Mouse (Mus musculus): ENCODE measurements around the gene Mrc2.

Gene Mrc2

DNA sequence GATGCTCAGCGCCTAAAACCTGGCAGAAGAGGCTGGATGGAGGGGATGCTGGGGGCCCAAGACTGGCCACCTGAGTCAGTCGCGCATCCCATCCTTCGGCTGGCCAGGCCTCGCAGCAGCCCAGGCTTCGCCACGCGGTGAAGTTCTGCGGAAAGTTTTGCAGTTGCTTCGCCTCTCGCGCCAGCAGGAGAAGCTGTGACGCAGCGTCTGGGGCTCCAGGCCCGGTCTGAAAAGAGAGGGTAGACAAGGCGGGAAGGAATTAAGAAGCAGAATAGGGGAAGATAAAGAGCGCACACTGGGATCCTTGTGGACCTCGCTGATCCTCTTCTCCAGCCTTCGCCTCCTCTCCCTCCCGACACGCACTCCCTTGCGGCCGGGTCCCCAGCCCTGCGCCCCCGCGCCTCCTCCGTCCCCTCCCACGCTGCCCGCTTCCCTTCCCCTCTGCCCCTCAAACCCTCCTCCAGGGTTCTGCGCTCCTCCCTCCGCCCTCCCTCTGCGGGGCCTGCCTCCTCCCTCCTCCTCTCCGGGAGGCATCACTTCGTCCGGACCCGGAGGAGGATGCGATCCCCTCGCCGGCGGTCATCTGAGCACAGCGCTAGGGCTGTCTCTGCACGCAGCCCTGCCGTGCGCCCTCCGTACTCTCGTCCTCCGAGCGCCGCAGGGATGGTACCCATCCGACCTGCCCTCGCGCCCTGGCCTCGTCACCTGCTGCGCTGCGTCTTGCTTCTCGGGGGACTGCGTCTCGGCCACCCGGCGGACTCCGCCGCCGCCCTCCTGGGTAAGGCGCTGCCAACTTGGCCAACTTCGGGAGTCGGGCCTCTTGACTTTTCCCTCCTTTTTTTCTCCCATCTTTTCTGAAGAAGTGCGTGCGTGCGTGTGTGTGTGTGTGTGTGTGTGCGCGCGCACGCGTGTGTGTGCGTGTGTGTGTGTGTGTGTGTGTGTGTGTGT is at the start of gene Mrc2:
Mrc2 (plus strand) TSS at position 520 of the 948 bp plus-strand sequence.
- DNase-seq (ENCODE audit: extremely low read depth, low read depth), result no peak

DNA sequence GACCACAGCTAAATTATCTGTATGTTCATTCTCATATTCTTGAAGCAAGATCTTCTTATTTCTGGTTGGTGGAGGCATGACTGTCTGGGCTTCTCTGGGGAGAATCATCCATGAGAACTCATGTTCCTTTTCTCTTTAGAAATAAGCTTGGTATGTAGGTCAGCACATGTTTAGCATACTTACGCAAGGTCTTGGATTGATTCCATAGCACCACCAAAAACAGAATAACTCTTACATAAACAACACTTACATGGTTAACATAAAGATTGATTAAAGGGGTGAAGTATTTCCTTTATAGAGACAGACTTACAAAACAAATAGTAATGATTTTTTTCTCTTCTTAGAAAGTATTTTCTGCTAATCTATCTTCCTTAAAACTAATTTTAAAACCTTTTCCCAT is 46.1 kb upstream of the Mrc2 start:
- no peak for DNase-seq (ENCODE audit: extremely low read depth, low read depth)

DNA sequence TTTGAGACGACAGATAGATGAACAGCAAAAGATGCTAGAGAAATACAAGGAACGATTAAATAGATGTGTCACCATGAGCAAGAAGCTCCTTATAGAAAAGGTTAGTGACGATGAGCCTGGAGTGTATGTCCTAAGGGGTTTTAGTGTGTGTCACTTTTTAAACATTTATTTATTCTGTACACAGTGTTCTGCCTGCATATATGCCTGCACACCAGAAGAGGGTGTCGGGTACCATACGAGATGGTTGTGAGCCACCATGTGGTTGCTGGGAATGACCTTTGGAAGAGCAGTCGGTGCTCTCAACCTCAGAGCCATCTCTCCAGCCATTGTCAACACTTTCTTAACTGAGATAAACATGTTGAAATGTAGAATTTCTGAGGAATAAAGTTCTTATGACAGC is 45.7 kb upstream of the Mrc2 start:
- DNase-seq (ENCODE audit: extremely low read depth, low read depth), result no peak

DNA sequence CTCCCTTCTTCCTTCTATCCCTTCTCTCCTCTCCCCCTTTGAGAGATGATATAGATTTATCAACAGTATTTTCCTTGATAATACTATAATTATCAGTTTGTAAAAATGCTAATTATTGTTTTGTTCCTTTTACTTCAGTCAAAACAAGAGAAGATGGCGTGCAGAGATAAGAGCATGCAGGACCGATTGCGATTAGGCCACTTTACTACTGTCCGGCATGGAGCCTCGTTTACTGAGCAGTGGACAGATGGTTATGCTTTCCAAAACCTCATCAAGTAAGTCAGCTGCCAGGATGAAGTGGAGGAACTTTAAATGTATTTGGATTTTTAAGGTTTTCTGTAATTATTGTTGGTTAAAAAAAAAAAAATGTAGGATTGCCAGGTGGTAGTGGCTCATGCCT is 45.1 kb upstream of the Mrc2 start:
- no peak for DNase-seq (ENCODE audit: extremely low read depth, low read depth)

DNA sequence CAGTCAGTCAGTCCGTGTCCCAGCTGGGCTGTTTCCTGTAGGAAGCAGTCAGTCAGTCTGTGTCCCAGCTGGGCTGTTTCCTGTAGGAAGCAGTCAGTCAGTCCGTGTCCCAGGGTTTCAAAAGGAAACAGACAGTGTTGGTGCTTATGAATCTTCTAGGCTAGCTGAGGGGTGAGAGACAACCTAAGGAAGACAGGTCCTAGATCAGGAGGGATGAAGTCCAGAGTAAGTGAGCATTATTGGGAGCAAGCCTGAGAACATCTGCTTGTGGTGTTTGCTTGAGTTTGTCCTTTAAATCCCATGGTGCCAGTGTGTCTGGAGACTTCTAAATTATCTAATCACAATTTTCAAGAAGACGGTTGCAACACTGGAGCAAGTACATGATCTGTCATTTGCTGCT is 32.7 kb upstream of the Mrc2 start:
- no peak for DNase-seq (ENCODE audit: extremely low read depth, low read depth)

DNA sequence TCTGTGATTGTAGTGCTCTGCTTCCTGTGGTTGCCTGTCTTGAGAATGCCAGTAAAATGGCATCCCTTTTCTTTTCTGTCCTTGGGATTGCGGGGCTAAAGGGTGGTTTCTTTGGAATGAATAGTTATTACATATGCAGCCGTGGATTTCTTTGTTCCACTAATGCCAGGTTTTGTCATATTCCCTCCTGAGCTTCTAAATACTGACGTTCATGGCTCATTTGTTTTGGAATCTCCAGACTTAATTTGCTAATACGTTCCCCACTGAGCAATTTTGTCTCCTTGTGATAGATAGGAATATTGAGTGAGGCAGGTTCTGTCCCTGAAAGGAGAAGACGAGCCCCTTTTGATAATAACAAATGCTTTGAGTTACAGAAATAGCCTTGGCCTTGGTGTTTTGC is 31.3 kb upstream of the Mrc2 start:
- no peak for DNase-seq (ENCODE audit: extremely low read depth, low read depth)

DNA sequence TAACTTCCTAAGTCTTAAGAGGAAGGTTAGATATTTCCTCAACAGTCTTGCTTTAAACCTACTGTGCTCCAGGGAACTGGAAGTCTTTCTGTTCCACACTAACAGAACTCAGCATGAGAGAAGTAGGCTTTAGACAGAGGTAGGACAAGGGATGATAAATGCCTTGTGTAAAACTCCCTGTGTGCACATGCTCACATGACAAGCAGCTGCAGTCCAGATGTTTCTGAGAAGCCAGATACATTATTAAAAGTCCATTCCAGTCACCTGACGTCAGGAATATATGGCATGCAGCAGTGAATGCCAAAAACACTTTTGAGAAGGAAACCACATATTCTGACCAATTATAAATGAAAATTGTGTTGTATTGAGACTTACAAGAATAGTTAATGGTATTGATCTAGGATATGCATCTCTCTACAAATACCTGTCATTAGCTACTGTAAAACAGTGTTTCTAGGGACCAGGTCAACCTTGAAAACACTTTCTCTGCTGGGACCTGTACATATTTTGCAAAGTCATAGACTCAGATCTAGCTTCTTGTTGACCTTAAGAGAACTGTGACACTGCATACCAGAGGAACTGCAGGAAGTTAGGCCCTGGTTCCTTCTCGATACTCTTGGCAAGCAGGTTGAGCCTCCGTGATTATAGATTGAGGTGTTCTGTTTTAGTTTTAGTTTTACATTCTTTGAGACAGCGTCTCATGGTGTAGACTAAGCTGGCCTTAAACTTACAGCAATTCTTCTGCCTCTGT is 30.7 kb upstream of the Mrc2 start:
- DNase-seq (ENCODE audit: extremely low read depth, low read depth), result no peak

DNA sequence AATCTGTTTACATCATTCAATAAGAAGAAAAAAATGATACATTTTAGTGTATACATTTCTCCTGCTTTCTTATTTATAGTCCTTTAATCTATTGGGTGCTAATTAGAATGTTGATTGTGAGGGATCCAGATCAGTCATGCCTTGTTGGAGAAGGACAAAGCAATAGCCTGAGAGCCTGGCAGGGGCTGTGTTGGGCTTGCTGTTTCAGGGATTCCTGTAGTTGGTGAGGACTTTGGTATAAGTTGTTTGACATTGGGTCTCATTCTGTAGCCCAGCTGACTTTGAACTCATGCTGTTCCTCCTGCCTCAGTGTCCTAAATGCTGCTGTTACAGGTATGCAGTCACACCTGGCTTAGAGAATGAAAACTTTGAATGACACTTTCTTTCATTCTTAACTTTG is 27.9 kb upstream of the Mrc2 start:
- no peak for DNase-seq (ENCODE audit: extremely low read depth, low read depth)

DNA sequence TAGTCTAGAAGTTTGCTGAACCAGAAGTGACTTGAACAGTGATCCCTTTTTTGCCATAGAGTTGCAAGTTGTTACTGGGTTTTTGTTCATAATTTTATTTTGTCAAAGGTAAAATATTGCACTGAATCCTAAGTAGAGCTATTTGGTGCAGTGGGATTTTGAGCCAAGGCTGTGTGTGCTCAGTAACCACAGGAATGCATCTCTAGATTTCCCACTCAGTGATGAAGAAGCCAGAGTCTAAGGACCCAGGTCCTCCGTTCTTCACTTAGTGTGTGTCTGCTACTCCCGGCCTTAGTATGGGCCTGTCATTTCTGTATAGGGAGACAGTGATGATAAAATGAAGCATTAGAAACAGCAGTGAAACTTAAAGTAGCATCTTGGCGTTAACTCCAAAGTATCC is 27.5 kb upstream of the Mrc2 start:
- DNase-seq (ENCODE audit: extremely low read depth, low read depth), result no peak

DNA sequence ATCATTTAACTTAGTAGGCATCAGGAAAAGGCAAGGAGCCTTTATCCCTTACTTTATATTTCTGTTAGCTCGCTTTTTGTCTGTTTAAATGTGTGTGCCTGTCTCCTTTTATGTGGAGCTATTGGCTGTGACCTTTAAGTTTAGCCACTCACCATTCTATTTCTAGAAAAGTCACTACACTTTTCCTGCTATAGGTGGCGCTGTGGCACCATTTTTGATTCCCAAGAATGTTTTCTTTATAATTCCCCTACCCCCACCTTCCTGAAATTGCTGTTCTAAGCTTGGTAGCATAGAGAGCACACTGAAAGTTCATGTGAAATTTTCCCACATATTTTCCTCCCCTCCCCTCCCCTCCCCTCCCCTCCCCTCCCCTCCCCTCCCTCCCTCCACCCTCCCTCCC is 22.3 kb upstream of the Mrc2 start:
- DNase-seq (ENCODE audit: extremely low read depth, low read depth), result peak; percentile 16

DNA sequence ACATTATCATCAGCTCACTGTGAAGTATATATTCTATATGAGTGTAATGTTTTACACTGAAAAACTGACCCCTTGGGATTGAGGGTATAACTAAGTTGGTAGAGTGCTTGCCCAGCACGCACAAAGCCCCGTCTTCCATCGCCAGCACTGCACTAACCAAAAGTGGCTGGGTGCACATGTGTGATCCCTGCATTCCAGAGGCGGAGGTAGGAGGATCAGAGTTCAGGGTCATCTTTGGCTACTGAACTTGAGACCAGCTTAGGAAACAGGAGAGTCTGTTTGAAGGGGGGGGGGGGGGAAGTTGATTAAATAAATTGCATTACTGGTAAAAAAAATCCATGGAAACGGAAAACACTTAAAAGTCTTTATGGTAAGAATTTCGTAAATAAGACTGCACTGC is 12.0 kb upstream of the Mrc2 start:
- DNase-seq (ENCODE audit: extremely low read depth, low read depth), result no peak

DNA sequence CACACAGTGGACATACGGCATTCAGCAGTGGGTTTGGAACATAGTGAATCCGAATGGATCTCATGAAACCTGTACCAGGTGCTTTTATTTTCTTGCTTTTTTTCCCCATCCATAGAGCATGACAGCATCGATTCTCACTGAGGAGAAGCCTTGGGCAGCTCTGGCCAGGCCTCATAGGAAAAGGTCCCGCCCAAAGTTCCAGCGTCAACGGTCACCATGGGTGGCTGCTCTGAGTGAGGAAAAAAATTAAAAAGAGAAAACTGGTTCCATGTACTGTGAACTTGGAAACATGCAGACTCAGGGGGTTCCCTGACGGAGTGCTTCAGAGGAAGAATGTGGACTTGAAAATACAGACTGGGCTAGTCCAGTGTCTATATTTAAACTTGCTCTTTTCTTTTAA is 11.2 kb upstream of the Mrc2 start:
- DNase-seq (ENCODE audit: extremely low read depth, low read depth), result no peak

DNA sequence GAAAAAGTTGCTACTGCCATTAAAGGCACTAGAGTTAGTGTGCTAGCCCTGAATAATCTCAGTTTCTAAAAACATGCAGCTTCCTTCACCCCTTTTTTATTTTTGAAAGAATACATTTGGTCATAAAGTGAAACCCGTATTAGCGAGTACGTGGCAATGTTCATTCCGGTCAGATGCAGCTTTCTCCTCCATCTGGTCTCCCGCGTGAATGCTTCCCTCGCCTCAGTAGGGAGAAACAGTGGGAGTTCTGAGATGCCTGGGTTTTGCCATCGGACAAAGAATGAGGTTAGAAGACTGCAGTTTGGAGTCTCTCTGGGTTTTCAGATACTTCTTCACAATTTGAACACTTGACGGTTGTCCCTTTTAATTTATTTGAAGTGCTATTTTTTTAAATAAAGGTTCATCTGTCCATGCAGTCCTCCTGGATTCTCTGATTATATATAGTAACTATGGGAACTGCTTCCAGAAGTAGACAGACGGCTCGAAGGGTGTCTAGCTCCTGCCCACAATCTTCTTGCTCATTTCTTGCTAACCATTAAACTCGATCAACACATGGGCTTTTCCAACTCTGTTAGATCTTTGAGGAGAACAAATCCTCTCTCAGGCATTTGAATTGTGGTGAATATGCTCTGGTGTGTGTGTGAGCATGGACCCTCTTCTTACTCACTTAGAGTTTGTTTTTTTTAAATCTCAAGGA is 10.5 kb upstream of the Mrc2 start:
- DNase-seq (ENCODE audit: extremely low read depth, low read depth), result no peak

DNA sequence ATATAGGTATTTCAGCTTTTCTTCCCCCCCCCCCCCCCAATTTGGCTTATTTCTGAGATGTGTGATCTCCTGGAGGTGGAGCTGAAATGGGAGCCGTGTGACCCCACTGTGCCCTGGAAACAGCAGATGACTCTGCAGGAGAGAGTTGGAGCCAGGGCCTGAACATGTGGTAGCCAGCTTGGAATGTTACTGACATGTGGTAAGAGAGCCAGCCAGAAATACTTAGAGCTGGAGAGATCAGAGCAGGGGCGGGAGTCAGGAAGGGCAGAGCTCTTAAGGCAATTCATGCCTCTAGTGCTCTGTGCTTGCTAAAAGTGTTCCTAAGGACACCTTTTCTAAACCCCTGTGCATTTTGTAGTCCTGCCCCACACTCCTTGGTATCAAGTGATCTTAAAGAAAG is 10.0 kb upstream of the Mrc2 start:
- DNase-seq (ENCODE audit: extremely low read depth, low read depth), result no peak

DNA sequence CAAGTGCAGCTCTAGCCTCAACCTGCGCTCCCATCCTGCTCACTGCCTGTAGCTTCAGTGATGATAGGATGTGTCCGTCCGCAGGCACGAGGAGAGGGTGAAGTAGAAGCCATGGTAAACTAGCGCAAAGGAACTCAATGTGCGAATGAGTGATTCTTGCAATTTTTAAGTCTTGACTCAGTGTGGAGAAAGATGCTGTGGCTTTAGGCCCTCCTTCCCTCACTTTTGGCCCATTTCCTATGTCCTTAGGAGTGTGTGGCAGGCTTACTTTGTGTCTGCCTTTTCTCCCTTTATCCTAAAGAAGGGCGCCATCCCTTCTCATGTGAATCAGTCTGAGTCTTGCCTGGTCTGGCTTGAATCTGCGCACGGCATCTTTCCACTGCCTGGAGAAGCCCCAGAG is 9.4 kb upstream of the Mrc2 start:
- no peak for DNase-seq (ENCODE audit: extremely low read depth, low read depth)

DNA sequence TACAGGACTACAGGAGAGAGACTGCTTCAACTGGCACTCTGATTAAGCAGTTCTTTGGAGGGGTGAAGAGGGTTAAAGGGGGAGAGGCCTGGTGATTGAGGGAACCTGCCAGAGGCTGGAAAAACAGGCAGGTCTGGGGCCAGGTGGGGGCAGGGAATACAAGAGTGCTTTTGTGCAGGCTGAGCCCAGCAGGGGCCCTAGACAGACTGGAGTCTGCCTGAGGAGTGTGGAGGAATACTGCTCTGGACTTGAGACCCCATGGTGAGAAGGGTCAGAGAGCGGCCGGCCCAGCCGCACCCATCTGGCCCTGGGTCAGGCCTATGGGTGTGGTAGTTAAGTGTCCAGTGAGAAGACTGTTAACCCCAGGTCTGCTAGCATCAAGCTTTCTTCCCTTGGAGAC is 6.7 kb upstream of the Mrc2 start:
- DNase-seq (ENCODE audit: extremely low read depth, low read depth), result no peak

DNA sequence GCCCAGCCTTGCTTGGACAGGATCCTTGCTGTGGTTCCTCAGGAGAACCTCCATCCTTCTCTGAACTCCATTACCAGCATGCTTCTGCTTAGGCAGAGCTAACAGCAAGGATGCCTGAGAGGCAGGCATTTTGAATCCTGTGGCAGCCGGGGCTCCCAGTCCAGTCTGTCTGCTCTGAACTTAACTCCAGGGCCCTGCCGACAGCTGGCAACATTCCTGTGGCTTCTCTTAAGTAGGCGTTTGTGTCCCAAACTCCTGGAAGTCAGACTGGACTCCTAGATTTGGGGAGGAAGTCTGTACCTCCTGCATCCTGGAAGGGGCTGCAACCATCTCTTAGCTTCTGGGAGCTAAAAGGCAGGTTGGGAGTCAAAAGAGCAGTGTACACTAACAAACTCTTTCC is 3.0 kb upstream of the Mrc2 start:
- no peak for DNase-seq (ENCODE audit: extremely low read depth, low read depth)

DNA sequence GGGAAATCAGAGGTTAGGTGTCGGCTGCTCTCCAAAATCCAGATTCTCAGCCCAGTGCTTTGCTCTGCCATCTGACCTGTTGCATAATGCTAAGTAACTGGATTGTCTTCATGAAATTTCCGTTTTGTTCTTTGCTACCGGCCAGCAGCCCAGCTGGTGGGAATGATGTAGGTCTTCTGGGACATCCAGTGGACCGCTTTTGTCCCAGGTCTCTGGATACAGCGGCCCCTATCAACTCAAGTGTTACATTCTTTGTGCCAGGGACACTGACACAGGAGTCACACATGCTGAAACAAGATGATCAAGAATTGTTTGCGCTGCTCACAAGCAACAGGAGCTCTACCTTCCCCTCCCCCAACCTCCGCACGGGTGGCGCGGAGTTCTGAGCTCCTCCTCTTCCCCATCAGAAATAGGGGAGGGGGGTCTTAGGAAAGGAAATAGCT is 741 bp upstream of the Mrc2 start:
- DNase-seq (ENCODE audit: extremely low read depth, low read depth), result no peak

DNA sequence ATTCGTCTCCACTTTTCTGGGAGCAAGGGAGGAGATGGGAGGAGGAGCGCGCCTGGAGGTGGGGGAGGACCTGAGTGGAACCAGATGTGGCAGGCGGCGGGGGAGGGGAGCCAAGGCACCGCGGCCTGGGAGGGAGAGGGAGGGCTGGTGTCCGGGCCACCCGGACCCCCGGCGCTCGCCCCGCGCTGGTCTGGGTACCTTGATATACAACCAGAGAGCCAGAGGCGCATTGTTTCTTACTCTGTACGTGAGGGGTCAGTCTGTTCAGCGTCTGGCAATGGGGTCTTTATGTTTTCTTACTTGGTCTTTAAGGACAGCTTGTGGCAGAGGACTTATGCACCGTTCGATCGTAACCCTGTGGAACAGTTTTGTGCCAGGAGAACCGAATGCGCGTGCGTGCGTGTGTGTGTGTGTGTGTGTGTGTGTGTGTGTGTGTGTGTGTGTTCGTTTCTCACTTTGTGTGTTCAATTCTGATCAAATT is 698 bp downstream of the Mrc2 start:
- no peak for DNase-seq (ENCODE audit: extremely low read depth, low read depth)

DNA sequence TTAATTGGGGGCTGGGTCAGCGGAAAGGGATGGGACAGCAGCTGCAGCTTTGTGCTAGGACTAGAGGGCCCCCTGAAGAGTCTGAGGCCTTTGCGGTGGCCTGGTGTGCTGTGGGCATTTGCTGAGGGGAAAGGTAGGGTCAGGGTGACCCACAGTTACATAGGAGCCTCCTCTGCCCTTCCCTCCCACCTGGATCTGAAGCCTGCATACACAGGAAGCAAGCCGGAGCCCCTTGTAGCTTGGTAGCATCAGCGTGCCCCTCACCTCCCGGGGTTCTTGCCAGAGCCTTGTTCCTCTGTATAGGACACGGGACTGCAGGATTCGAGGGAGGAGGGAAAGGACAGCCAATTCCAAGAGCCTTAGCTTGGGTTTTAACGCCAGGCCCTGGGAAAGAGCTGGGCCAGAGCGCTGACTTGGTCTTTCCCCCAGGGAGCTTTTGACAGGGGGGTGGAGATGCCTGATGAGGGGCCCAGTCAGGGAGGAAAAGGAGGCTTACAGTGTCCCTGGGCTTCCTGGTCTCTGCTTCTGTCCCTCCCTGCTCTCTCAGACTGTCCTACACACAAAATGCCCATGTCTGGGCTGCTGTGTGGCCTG is 1.6 kb downstream of the Mrc2 start:
- DNase-seq (ENCODE audit: extremely low read depth, low read depth), result no peak

DNA sequence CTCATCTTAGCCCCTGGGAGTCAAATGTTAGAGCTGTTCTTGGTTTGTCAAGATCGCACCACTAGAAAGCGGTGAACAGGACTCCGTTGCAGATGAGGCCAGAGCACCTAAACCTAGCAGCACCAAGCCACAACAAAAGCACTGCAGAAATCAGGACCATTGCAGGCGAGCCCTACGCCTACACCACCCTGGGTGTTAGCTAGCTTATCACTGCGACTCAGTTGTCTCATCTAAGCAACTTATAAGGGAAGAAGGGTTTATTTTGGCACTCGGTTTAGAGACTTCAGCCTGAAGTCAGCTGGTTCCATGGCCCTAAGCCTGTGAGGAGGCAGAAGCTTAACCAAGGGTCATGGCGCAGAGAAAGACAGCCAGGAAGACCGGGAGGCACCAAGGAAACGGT is 3.6 kb downstream of the Mrc2 start:
- no peak for DNase-seq (ENCODE audit: extremely low read depth, low read depth)

DNA sequence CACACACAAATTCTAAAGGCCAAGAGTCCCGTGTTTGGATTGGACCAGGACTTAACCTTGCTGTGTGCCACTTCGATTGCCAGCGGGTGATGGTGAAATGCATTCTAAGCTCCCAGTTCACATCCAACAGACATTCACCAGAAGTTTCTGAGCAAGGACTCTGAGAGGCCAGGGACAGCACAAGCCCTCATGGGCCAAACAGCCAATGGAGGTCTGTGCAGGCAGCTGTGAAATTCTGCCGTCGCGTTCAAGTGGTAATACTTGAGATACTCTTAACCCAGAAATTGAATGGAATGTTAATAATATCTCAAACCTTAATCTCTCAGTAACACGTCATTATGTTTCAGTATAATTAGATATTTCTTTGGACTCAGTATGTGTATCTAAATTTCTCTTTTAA is 17.8 kb downstream of the Mrc2 start:
- no peak for DNase-seq (ENCODE audit: extremely low read depth, low read depth)
